Mouse (Mus musculus): Measurements from ENCODE around the gene Corin. TPM values are rescaled to one million over a fixed set of nuclear protein-coding genes. Genes with fewer than 3 reads are reported as not detected.

Corin gene
- polyA plus RNA-seq, 1 experiment from 2014 or later = 0.08 TPM

DNA sequence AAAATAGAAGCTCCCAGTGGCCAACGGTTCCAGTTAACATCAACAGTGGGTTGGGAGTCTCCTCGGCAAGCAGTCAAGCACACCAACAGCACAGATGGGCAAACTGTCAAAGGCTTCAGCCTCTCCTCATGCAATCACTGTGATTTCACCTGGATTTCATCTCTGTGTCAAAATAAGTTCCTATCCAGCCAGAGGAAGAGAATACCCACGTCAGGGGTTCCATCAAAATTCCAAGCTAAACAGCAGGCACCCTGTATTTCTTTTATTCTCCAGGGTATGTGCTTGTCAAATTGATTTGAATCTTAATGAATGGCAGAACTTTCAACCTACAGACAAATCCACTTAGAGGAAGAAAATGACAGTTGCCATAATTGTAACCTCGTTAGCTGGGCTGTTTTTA is 51.5 kb downstream of the Corin start:
- H3K4me2 ChIP-seq (ENCODE audit: low read depth, low read length) = no peak overlapping the region
- H3K4me1 ChIP-seq (ENCODE audit: insufficient read depth) = no peaks in the 10 kb centered on the region
- no peaks in the 10 kb centered on the region for H3K9me3 ChIP-seq (ENCODE audit: low read length)
- 65% methylated on average over 4 of the region's 4 CpGs for WGBS (ENCODE audit: insufficient replicate concordance)
- no peak overlapping the region for H3K9ac ChIP-seq (replicated peaks)
- no peak overlapping the region for H3K27ac ChIP-seq (ENCODE audit: low read depth)
- no peak overlapping the region for H3K4me3 ChIP-seq (ENCODE audit: low read depth, low read length)
- H3K36me3 ChIP-seq (replicated peaks; ENCODE audit: insufficient read depth, low read length) = no peaks in the 10 kb centered on the region
- ATAC-seq = no peak
- TF ChIP-seq CTCF (IDR thresholded peaks at IDR 0.05; ENCODE audit: low read depth) (no peak), EP300 (IDR thresholded peaks at IDR 0.05; ENCODE audit: low read depth) (no peak)
- no peak for DNase-seq
- no peaks in the 10 kb centered on the region for H3K27me3 ChIP-seq (ENCODE audit: insufficient read depth, low read length)

GRCm38 (mm10) chr5:72448846-72449245 is 55.4 kb downstream of the Corin start:
- no peak for DNase-seq
- no peaks in the 10 kb centered on the region for H3K27me3 ChIP-seq (ENCODE audit: insufficient read depth, low read length)
- H3K4me3 ChIP-seq (ENCODE audit: low read depth, low read length) = no peak overlapping the region
- H3K27ac ChIP-seq (ENCODE audit: low read depth) = no peak overlapping the region
- TF ChIP-seq EP300 (IDR thresholded peaks at IDR 0.05; ENCODE audit: low read depth) (no peak), CTCF (IDR thresholded peaks at IDR 0.05; ENCODE audit: low read depth) (no peak)
- WGBS (ENCODE audit: insufficient replicate concordance) = 51% methylated on average over 2 of the region's 2 CpGs
- H3K9ac ChIP-seq (replicated peaks) = no peak overlapping the region
- H3K4me1 ChIP-seq (ENCODE audit: insufficient read depth) = no peaks in the 10 kb centered on the region
- H3K36me3 ChIP-seq (replicated peaks; ENCODE audit: insufficient read depth, low read length) = no peaks in the 10 kb centered on the region
- H3K9me3 ChIP-seq (ENCODE audit: low read length) = no peaks in the 10 kb centered on the region
- ATAC-seq = no peak
- no peak overlapping the region for H3K4me2 ChIP-seq (ENCODE audit: low read depth, low read length)

- WGBS (ENCODE audit: insufficient replicate concordance) = 83% methylated on average over 11 of the region's 11 CpGs
- H3K4me2 ChIP-seq (ENCODE audit: low read depth, low read length) = no peak overlapping the region
- no peak overlapping the region for H3K9ac ChIP-seq (replicated peaks)
- TF ChIP-seq EP300 (IDR thresholded peaks at IDR 0.05; ENCODE audit: low read depth) (no peak), CTCF (IDR thresholded peaks at IDR 0.05; ENCODE audit: low read depth) (no peak)
- ATAC-seq (no peak), DNase-seq (no peak)
- H3K9me3 ChIP-seq (ENCODE audit: low read length) = no peaks in the 10 kb centered on the region
- no peaks in the 10 kb centered on the region for H3K4me1 ChIP-seq (ENCODE audit: insufficient read depth)
- H3K27ac ChIP-seq (ENCODE audit: low read depth) = no peak overlapping the region
- no peak overlapping the region for H3K4me3 ChIP-seq (ENCODE audit: low read depth, low read length)
- H3K27me3 ChIP-seq (ENCODE audit: insufficient read depth, low read length) = no peaks in the 10 kb centered on the region
- H3K36me3 ChIP-seq (replicated peaks; ENCODE audit: insufficient read depth, low read length) = no peaks in the 10 kb centered on the region
Observed at GRCm38 (mm10) chr5:72446104-72446503, 58.2 kb downstream of the Corin start.

DNA sequence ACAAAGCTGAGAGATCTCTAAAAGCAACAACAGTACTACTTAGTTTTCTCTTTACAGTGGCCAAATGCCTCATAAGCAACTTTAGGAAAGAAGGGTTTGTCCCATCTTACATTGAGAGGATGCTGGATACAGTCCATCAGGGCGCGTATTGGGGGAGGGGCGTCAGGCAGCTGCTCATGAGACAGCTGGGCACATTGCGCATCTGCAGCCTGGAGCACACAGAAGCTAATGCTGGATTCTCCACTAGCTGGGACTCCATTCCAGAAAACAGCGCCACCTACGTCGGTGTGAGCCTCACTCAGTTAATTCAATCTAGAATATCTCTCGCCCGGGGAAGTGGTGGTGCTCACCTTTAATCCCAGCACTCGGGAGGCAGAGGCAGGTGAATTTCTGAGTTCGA is 60.3 kb downstream of the Corin start:
- Histone ChIP-seq H3K9me3 (ENCODE audit: low read length) (no peaks in the 10 kb centered on the region), H3K27me3 (ENCODE audit: insufficient read depth, low read length) (no peaks in the 10 kb centered on the region), H3K36me3 (replicated peaks; ENCODE audit: insufficient read depth, low read length) (no peaks in the 10 kb centered on the region), H3K4me2 (ENCODE audit: low read depth, low read length) (no peak overlapping the region), H3K4me3 (ENCODE audit: low read depth, low read length) (no peak overlapping the region), H3K27ac (ENCODE audit: low read depth) (no peak overlapping the region), H3K4me1 (ENCODE audit: insufficient read depth) (no peaks in the 10 kb centered on the region), H3K9ac (replicated peaks) (no peak overlapping the region)
- WGBS (ENCODE audit: insufficient replicate concordance) = 73% methylated on average over 11 of the region's 11 CpGs
- ATAC-seq (no peak), DNase-seq (no peak)
- TF ChIP-seq CTCF (IDR thresholded peaks at IDR 0.05; ENCODE audit: low read depth) (no peak), EP300 (IDR thresholded peaks at IDR 0.05; ENCODE audit: low read depth) (no peak)

- Histone ChIP-seq H3K4me2 (ENCODE audit: low read depth, low read length) (no peak overlapping the region), H3K36me3 (replicated peaks; ENCODE audit: insufficient read depth, low read length) (no peaks in the 10 kb centered on the region), H3K27me3 (ENCODE audit: insufficient read depth, low read length) (no peaks in the 10 kb centered on the region), H3K4me1 (ENCODE audit: insufficient read depth) (no peaks in the 10 kb centered on the region), H3K27ac (ENCODE audit: low read depth) (no peak overlapping the region), H3K9me3 (ENCODE audit: low read length) (no peaks in the 10 kb centered on the region), H3K4me3 (ENCODE audit: low read depth, low read length) (no peak overlapping the region), H3K9ac (replicated peaks) (no peak overlapping the region)
- ATAC-seq = no peak
- TF ChIP-seq EP300 (IDR thresholded peaks at IDR 0.05; ENCODE audit: low read depth) = no peak
- no peak for TF ChIP-seq CTCF (IDR thresholded peaks at IDR 0.05; ENCODE audit: low read depth)
- 72% methylated on average over 4 of the region's 4 CpGs for WGBS (ENCODE audit: insufficient replicate concordance)
- no peak for DNase-seq
Observed at GRCm38 (mm10) chr5:72443007-72443406, 61.3 kb downstream of the Corin start.

GRCm38 (mm10) chr5:72441181-72441580 is 63.1 kb downstream of the Corin start:
- Histone ChIP-seq H3K27me3 (ENCODE audit: insufficient read depth, low read length) (no peaks in the 10 kb centered on the region), H3K27ac (ENCODE audit: low read depth) (no peak overlapping the region), H3K4me1 (ENCODE audit: insufficient read depth) (no peaks in the 10 kb centered on the region), H3K4me3 (ENCODE audit: low read depth, low read length) (no peak overlapping the region), H3K36me3 (replicated peaks; ENCODE audit: insufficient read depth, low read length) (no peaks in the 10 kb centered on the region), H3K4me2 (ENCODE audit: low read depth, low read length) (no peak overlapping the region), H3K9ac (replicated peaks) (no peak overlapping the region), H3K9me3 (ENCODE audit: low read length) (no peaks in the 10 kb centered on the region)
- TF ChIP-seq EP300 (IDR thresholded peaks at IDR 0.05; ENCODE audit: low read depth) = no peak
- TF ChIP-seq CTCF (IDR thresholded peaks at IDR 0.05; ENCODE audit: low read depth) = no peak
- no peak for DNase-seq
- ATAC-seq = no peak
- 39% methylated on average over 10 of the region's 10 CpGs for WGBS (ENCODE audit: insufficient replicate concordance)

DNA sequence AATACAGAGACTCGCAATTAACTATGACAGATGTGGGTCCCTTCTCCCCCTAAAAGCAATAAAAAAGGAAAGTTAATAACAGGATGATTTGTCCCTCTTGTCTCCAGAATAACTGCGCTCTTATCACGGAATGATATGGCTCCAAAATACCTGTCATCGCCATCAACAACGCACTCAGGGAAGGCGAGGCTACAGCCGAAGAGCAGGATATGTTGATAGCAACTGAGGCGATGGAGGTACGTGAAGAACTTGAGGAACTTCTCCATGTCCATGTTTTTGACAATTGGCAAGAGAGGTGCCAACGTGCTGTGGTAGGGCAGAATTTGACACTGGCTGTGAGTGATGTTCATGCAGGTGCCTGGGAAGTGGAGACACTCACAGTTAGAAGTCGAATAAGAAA is 69.2 kb downstream of the Corin start:
- Histone ChIP-seq H3K27ac (ENCODE audit: low read depth) (no peak overlapping the region), H3K4me3 (ENCODE audit: low read depth, low read length) (no peak overlapping the region), H3K9ac (replicated peaks) (no peak overlapping the region), H3K9me3 (ENCODE audit: low read length) (no peaks in the 10 kb centered on the region), H3K4me1 (ENCODE audit: insufficient read depth) (no peaks in the 10 kb centered on the region), H3K4me2 (ENCODE audit: low read depth, low read length) (no peak overlapping the region), H3K27me3 (ENCODE audit: insufficient read depth, low read length) (no peaks in the 10 kb centered on the region), H3K36me3 (replicated peaks; ENCODE audit: insufficient read depth, low read length) (no peaks in the 10 kb centered on the region)
- WGBS (ENCODE audit: insufficient replicate concordance) = 82% methylated on average over 11 of the region's 11 CpGs
- DNase-seq (no peak), ATAC-seq (no peak)
- no peak for TF ChIP-seq EP300 (IDR thresholded peaks at IDR 0.05; ENCODE audit: low read depth)
- TF ChIP-seq CTCF (IDR thresholded peaks at IDR 0.05; ENCODE audit: low read depth) = no peak
